Mouse (Mus musculus) liver, adult (tissue): ENCODE data around the gene Pappa2.

Experiments
- GATA4 ChIP-seq: IDR thresholded peaks from 2 replicates; pipeline ENCODE4 v1.6.1; 2014; ENCODE audit warnings: mild to moderate bottlenecking, low read length; ENCODE audit not compliant: insufficient replicate concordance

Pappa2 gene

GRCm38 (mm10) chr1:158669971-158670592 is 310.2 kb downstream of the Pappa2 start:
- no peak for TF ChIP-seq GATA4

GRCm38 (mm10) chr1:158666001-158666400 is 314.3 kb downstream of the Pappa2 start:
- no peak for TF ChIP-seq GATA4
